Mouse (Mus musculus): ENCODE results near the gene Phkb.

Phkb gene

GRCm38 (mm10) chr8:85840657-85841488, at the start of gene Phkb, which contains the start of gene Itfg1:
Gene Phkb (plus strand): TSS chr8:85840959.
Gene Itfg1 (minus strand): TSS chr8:85840921.
- WGBS, result under 1% methylated on average over 54 of the region's 54 CpGs

- 100% methylated on average over 1 of the region's 1 CpGs for WGBS
These were observed 44.4 kb upstream of the Phkb start for GRCm38 (mm10) chr8:85796392-85796791.

GRCm38 (mm10) chr8:85800164-85800563, 40.6 kb upstream of the Phkb start:
- WGBS, result 89% methylated on average over 1 of the region's 1 CpGs

- WGBS, result 100% methylated on average over 1 of the region's 1 CpGs
These were observed 39.4 kb upstream of the Phkb start for GRCm38 (mm10) chr8:85801408-85801807.

- under 1% methylated on average over 21 of the region's 21 CpGs for WGBS
These were observed 673 bp upstream of the Phkb start for GRCm38 (mm10) chr8:85839916-85840656.

GRCm38 (mm10) chr8:85841489-85841795, 683 bp downstream of the Phkb start:
- WGBS, result 7% methylated on average over 4 of the region's 4 CpGs

- WGBS, result 93% methylated on average over 19 of the region's 19 CpGs
These were observed 13.7 kb downstream of the Phkb start for GRCm38 (mm10) chr8:85854220-85855123.

GRCm38 (mm10) chr8:85857227-85857896, 16.6 kb downstream of the Phkb start:
- 47% methylated on average over 11 of the region's 11 CpGs for WGBS

GRCm38 (mm10) chr8:85860612-85861011, 19.9 kb downstream of the Phkb start:
- WGBS, result 94% methylated on average over 5 of the region's 5 CpGs

- WGBS, result 27% methylated on average over 1 of the region's 1 CpGs
These were observed 21.6 kb downstream of the Phkb start for GRCm38 (mm10) chr8:85862381-85862780.

GRCm38 (mm10) chr8:85871660-85872059, 30.9 kb downstream of the Phkb start:
- 53% methylated on average over 2 of the region's 2 CpGs for WGBS

- WGBS, result 96% methylated on average over 8 of the region's 8 CpGs
These were observed 37.2 kb downstream of the Phkb start for GRCm38 (mm10) chr8:85877976-85878375.

GRCm38 (mm10) chr8:85879624-85880023, 38.9 kb downstream of the Phkb start:
- 94% methylated on average over 7 of the region's 7 CpGs for WGBS

- 98% methylated on average over 3 of the region's 3 CpGs for WGBS
These were observed 44.1 kb downstream of the Phkb start for GRCm38 (mm10) chr8:85884811-85885210.

- WGBS, result 95% methylated on average over 2 of the region's 2 CpGs
These were observed 56.9 kb downstream of the Phkb start for GRCm38 (mm10) chr8:85897636-85898035.

- WGBS, result 59% methylated on average over 1 of the region's 1 CpGs
These were observed 84.8 kb downstream of the Phkb start for GRCm38 (mm10) chr8:85925574-85925973.

GRCm38 (mm10) chr8:85926107-85926506, 85.3 kb downstream of the Phkb start:
- WGBS, result 54% methylated on average over 3 of the region's 3 CpGs

- WGBS, result 94% methylated on average over 5 of the region's 5 CpGs
These were observed 95.4 kb downstream of the Phkb start for GRCm38 (mm10) chr8:85936148-85936547.

- 74% methylated on average over 7 of the region's 7 CpGs for WGBS
These were observed 96.6 kb downstream of the Phkb start for GRCm38 (mm10) chr8:85937343-85937742.

- WGBS, result 96% methylated on average over 5 of the region's 5 CpGs
These were observed 104.1 kb downstream of the Phkb start for GRCm38 (mm10) chr8:85944820-85945219.

GRCm38 (mm10) chr8:85958391-85958790, 117.6 kb downstream of the Phkb start:
- 85% methylated on average over 2 of the region's 2 CpGs for WGBS
